Mouse (Mus musculus) erythroblast, embryonic 14.5 days (primary cell): ENCODE results near the gene 6430628N08Rik. TPM values are rescaled to one million over a fixed set of nuclear protein-coding genes. Genes with fewer than 3 reads are reported as not detected.

ENCODE experiments used
- H3K27me3 ChIP-seq: 2 replicates; pipeline ENCODE4 v1.6.1; 2012; ENCODE audit warnings: inconsistent platforms; ENCODE audit not compliant: control insufficient read depth
- H3K36me3 ChIP-seq: 2 replicates; pipeline ENCODE4 v1.6.1; 2012; ENCODE audit warnings: mild to moderate bottlenecking, inconsistent platforms; ENCODE audit not compliant: control insufficient read depth
- H3K4me1 ChIP-seq: 2 replicates; pipeline ENCODE4 v1.6.1; 2012; ENCODE audit warnings: inconsistent platforms; ENCODE audit not compliant: control insufficient read depth
- H3K4me3 ChIP-seq: replicated peaks from 2 replicates; pipeline ENCODE3; 2012; ENCODE audit warnings: moderate library complexity, mild to moderate bottlenecking, inconsistent platforms
- H3K9me3 ChIP-seq: 2 replicates; pipeline ENCODE4 v1.6.1; 2012; ENCODE audit warnings: low read length, inconsistent platforms, mixed read lengths; ENCODE audit not compliant: control insufficient read depth
- GATA1 ChIP-seq: IDR thresholded peaks from 2 replicates; pipeline ENCODE4 v1.6.1; 2012; ENCODE audit warnings: low read length, inconsistent platforms, mixed read lengths
- TAL1 ChIP-seq: IDR thresholded peaks from 3 replicates; pipeline ENCODE4 v1.6.1; 2012; ENCODE audit warnings: low read length, inconsistent platforms, mixed read lengths
- polyA plus RNA-seq: library from polyadenylated mRNA; stranded (reverse); fragments of >175 nt; gene quantifications from 2 replicates; pipeline ENCODE4 v1.2.3, GENCODE M21; 2012

6430628N08Rik gene
- polyA plus RNA-seq, 1 experiment = not detected

DNA sequence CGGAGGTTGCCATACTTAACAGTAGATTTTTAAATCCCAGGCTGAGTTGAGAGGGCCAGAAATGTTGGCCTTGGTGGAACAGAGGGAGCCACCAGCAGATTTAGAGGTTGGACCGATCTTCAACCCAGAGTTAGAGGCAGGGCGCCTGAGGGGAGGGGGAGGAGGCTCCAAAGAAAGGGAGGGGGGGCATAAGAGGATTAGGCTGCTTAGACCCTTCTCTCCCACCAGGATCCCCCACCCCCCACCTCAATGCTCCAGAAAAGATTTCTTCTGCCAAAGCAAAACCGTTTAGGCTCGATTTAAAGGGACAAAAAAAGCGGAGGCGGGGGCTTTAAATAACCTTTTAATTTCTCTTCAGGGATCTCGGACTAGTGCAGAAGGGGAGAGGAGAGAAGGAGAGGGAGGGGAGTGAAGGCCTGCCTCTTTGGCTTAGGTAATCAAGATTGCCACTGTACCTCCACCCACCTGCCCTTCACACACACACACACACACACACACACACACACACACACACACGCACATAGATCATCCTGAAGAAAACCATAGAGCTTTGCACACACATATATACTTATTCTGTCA lies 50.9 kb downstream of the 6430628N08Rik start:
- H3K9me3 ChIP-seq = peaks cover 3% of the 10 kb centered on the region; the same call in 1 of the 2 replicates
- H3K4me1 ChIP-seq = no peaks in the 10 kb centered on the region
- H3K4me3 ChIP-seq = no peak overlapping the region
- no peaks in the 10 kb centered on the region for H3K36me3 ChIP-seq
- TF ChIP-seq TAL1 = no peak
- no peak for TF ChIP-seq GATA1
- peaks cover 100% of the 10 kb centered on the region for H3K27me3 ChIP-seq

GRCm38 (mm10) chr4:115943669-115944314 lies 53.3 kb downstream of the 6430628N08Rik start:
- no peaks in the 10 kb centered on the region for H3K36me3 ChIP-seq
- TF ChIP-seq TAL1 (no peak), GATA1 (no peak)
- H3K4me3 ChIP-seq = no peak overlapping the region
- peaks cover 88% of the 10 kb centered on the region for H3K27me3 ChIP-seq
- H3K4me1 ChIP-seq = no peaks in the 10 kb centered on the region
- H3K9me3 ChIP-seq = no peaks in the 10 kb centered on the region; the same call in 1 of the 2 replicates

Other genes starting within 250 kb of the 6430628N08Rik start
- 0.04 TPM in 1 of 2 replicates, not detected in the other for gene Cyp4b1, start 242.9 kb upstream of the 6430628N08Rik start, polyA plus RNA-seq
- 0.58 and 0.59 TPM in 2 replicates for gene Efcab14, start 152.9 kb upstream of the 6430628N08Rik start, polyA plus RNA-seq
- gene Tex38, start 109.6 kb upstream of the 6430628N08Rik start, polyA plus RNA-seq = not detected in 2 replicates
- gene Atpaf1, start 105.9 kb upstream of the 6430628N08Rik start, polyA plus RNA-seq = 0.21 and 0.33 TPM in 2 replicates
- gene Mob3c, start 62.6 kb upstream of the 6430628N08Rik start, polyA plus RNA-seq = 0.55 and 1.0 TPM in 2 replicates
- gene Mknk1, start 51.5 kb upstream of the 6430628N08Rik start, polyA plus RNA-seq = 7.1 and 8.0 TPM in 2 replicates
- gene Kncn, start 6.3 kb upstream of the 6430628N08Rik start, polyA plus RNA-seq = 0.02 TPM in 1 of 2 replicates, not detected in the other
- not detected in 2 replicates for gene Dmbx1, start 49.3 kb downstream of the 6430628N08Rik start, polyA plus RNA-seq
- 0.02 and 0.04 TPM in 2 replicates for gene Faah, start 127.3 kb downstream of the 6430628N08Rik start, polyA plus RNA-seq
- 0.01 and 0.06 TPM in 2 replicates for gene Nsun4, start 163.2 kb downstream of the 6430628N08Rik start, polyA plus RNA-seq
- 12.6 and 16.3 TPM in 2 replicates for gene Uqcrh, start 184.4 kb downstream of the 6430628N08Rik start, polyA plus RNA-seq
- 0.56 and 1.2 TPM in 2 replicates for gene Lrrc41, start 184.6 kb downstream of the 6430628N08Rik start, polyA plus RNA-seq
- gene Rad54l, start 233.0 kb downstream of the 6430628N08Rik start, polyA plus RNA-seq = 0.21 and 0.25 TPM in 2 replicates
- gene Pomgnt1, start 233.2 kb downstream of the 6430628N08Rik start, polyA plus RNA-seq = 0.10 and 0.18 TPM in 2 replicates